In genomic region chr7:139467896-139468279, GRCm38 (mm10) we compare ENCODE assay signal across 9 mouse cellular contexts.
DNase-seq lines count a peak whose midpoint lies in the region; ATAC-seq and TF ChIP-seq lines count a peak whose summit lies in the region.
"Had no signal": no experiment of that assay in that cellular context is flagged by ENCODE, and none has a peak within 500 bp of the region (broad histone marks: within the 10 kb centered on the region; RNA-seq: fewer than 3 reads in every experiment).

No protein-coding gene starts in this region.

- TF ChIP-seq CTCF in left cerebral cortex, adult 2 months (IDR thresholded peaks at IDR 0.05), result peak; percentile 26

- intact Hi-C loops in left cerebral cortex, adult 2 months (cut with DNase I), result no loop called here
- intact Hi-C loops in left cerebral cortex, postnatal 4 days (cut with DNase I), result no loop called here
- intact Hi-C loops in heart, postnatal 25 days (cut with DNase I), result loop anchor here (1.0 kb wide), 1 partner anchor 34 kb away; no protein-coding TSS in a partner anchor

- H3K4me1 ChIP-seq in liver, embryonic 13.5 days (replicated peaks), result peaks cover 33% of the 10 kb centered on the region
- peaks cover 22% of the 10 kb centered on the region for H3K4me1 ChIP-seq in neural tube, embryonic 15.5 days

- no peak overlapping the region for H3K4me3 ChIP-seq in left cerebral cortex, adult 2 months
- no peak overlapping the region for H3K4me3 ChIP-seq in liver, embryonic 13.5 days (replicated peaks)
- H3K4me3 ChIP-seq in neural tube, embryonic 15.5 days (replicated peaks), result no peak overlapping the region

- ATAC-seq in liver, embryonic 13.5 days (ENCODE audit: low read depth), result peak; percentile 18; the same call in 1 of the 2 replicates
- ATAC-seq in neural tube, embryonic 15.5 days (ENCODE audit: low FRiP score), result no peak

- H3K4me2 ChIP-seq in liver, embryonic 13.5 days, result no peak overlapping the region
- no peak overlapping the region for H3K4me2 ChIP-seq in neural tube, embryonic 15.5 days

- no peaks in the 10 kb centered on the region for H3K9me3 ChIP-seq in liver, embryonic 13.5 days (replicated peaks)
- H3K9me3 ChIP-seq in neural tube, embryonic 15.5 days (replicated peaks), result no peaks in the 10 kb centered on the region

- H3K27ac ChIP-seq in left cerebral cortex, adult 2 months, result 0 out of 2 replicates have a peak overlapping the region, but pooled peaks have one; percentile 19
- H3K27ac ChIP-seq in liver, embryonic 13.5 days, result peak overlapping the region; percentile 61; the same call in 1 of the 2 replicates
- no peak overlapping the region for H3K27ac ChIP-seq in neural tube, embryonic 15.5 days (replicated peaks)

- 44% methylated on average over 4 of the region's 4 CpGs for WGBS in liver, embryonic 13.5 days (ENCODE audit: insufficient replicate concordance)
- WGBS in neural tube, embryonic 15.5 days, result 82% methylated on average over 4 of the region's 4 CpGs

- H3K27me3 ChIP-seq in liver, embryonic 13.5 days, result no peaks in the 10 kb centered on the region
- no peaks in the 10 kb centered on the region for H3K27me3 ChIP-seq in neural tube, embryonic 15.5 days (replicated peaks)

- no peaks in the 10 kb centered on the region for H3K36me3 ChIP-seq in liver, embryonic 13.5 days
- no peaks in the 10 kb centered on the region for H3K36me3 ChIP-seq in neural tube, embryonic 15.5 days
- H3K36me3 ChIP-seq: G1E had no signal

- H3K9ac ChIP-seq in liver, embryonic 13.5 days, result peak overlapping the region; percentile 17; the same call in 1 of the 2 replicates
- H3K9ac ChIP-seq in neural tube, embryonic 15.5 days (replicated peaks), result no peak overlapping the region

- DNase-seq in left cerebral cortex, adult 2 months (ENCODE audit: extremely low spot score in 1 of 2, low spot score in 2 of 2), result no peak
- no peak for DNase-seq in left cerebral cortex, postnatal 4 days
- DNase-seq in cerebellum, postnatal 25 days, result peak; percentile 77 to 78
- peak; percentile 38 for DNase-seq in heart, postnatal 25 days (ENCODE audit: low spot score)
- DNase-seq in liver, embryonic 13.5 days, result no peak
- DNase-seq in urinary bladder, postnatal 10 days (ENCODE audit: low spot score), result no peak
- no peak for DNase-seq in neural tube, embryonic 10.5 days (ENCODE audit: extremely low spot score, low spot score)

Comparison
In these comparisons a context has a peak if more than half of its experiments do, and no peak if none do; other contexts are left out.
1. DNase-seq: peak in cerebellum, postnatal 25 days (2 of 2) and heart, postnatal 25 days (single experiment); none in left cerebral cortex, adult 2 months (0 of 2), left cerebral cortex, postnatal 4 days (single experiment), liver, embryonic 13.5 days (single experiment), urinary bladder, postnatal 10 days (single experiment) and neural tube, embryonic 10.5 days (single experiment).